Mouse (Mus musculus) neural tube, embryonic 11.5 days (tissue): ENCODE results near the gene Plxna1. TPM values are rescaled to one million over a fixed set of nuclear protein-coding genes. Genes with fewer than 3 reads are reported as not detected.

Experiments used
- ATAC-seq: fragments of 200-750 bp; cut with Nextera tagmentation; 2 replicates; pipeline ENCODE4 v1.8.0; 2017; ENCODE audit warnings: moderate number of reproducible peaks, mild to moderate bottlenecking, moderate TSS enrichment, moderate library complexity; ENCODE audit not compliant: insufficient read depth, low FRiP score, low TSS enrichment
- DNase-seq: peaks from one replicate; pipeline ENCODE4 v3.0.0-alpha.2; 2015; ENCODE audit warnings: low spot score
- H3K27ac ChIP-seq: fragments of 300-500 bp; sonication (generic); 2 replicates; pipeline ENCODE4 v1.5.1; 2014; ENCODE audit warnings: low read depth, mild to moderate bottlenecking, low read length
- H3K27me3 ChIP-seq: fragments of 300-500 bp; sonication (generic); 2 replicates; pipeline ENCODE4 v1.6.1; 2014; ENCODE audit warnings: mild to moderate bottlenecking, low read length, mixed read lengths; ENCODE audit not compliant: control insufficient read depth, insufficient read depth
- H3K36me3 ChIP-seq: fragments of 300-500 bp; sonication (generic); 2 replicates; pipeline ENCODE4 v1.6.1; 2014; ENCODE audit warnings: mild to moderate bottlenecking, low read length, moderate library complexity, mixed read lengths; ENCODE audit not compliant: control insufficient read depth, insufficient read depth
- H3K4me1 ChIP-seq: fragments of 300-500 bp; sonication (generic); 2 replicates; pipeline ENCODE4 v1.6.1; 2014; ENCODE audit warnings: low read length, mixed read lengths; ENCODE audit not compliant: control insufficient read depth, insufficient read depth
- H3K4me2 ChIP-seq: fragments of 300-500 bp; sonication (generic); 2 replicates; pipeline ENCODE4 v1.6.1; 2014; ENCODE audit warnings: low read depth, mild to moderate bottlenecking, moderate library complexity
- H3K4me3 ChIP-seq: fragments of 300-500 bp; sonication (generic); 2 replicates; pipeline ENCODE4 v1.5.1; 2014; ENCODE audit warnings: low read depth, low read length
- H3K9ac ChIP-seq: fragments of 300-500 bp; sonication (generic); 2 replicates; pipeline ENCODE4 v1.6.1; 2014; ENCODE audit warnings: mild to moderate bottlenecking, low read length
- H3K9me3 ChIP-seq: fragments of 300-500 bp; sonication (generic); 2 replicates; pipeline ENCODE4 v1.6.1; 2016; ENCODE audit warnings: low read length; ENCODE audit not compliant: control insufficient read depth
- WGBS: fragments of 180-500 bp; shearing (Covaris S2); extraction: QIAGEN DNeasy Blood & Tissue Kit; methylation state at CpG from one replicate; pipeline ENCODE4 v1.1.7; 2014; 5-methylcytosine and 5-hydroxymethylcytosine counted together
- polyA plus RNA-seq: library from polyadenylated mRNA; unstranded; fragments of >200 nt; fragmentation: Nextera tagmentation; extraction: Ambion mirVana; gene quantifications from 2 replicates; pipeline ENCODE4 v1.2.1, GENCODE M21; 2014

Plxna1 gene
- 32.8 and 38.3 TPM in 2 replicates for polyA plus RNA-seq

- Histone ChIP-seq H3K4me1 (peaks cover 24% of the 10 kb centered on the region), H3K4me2 (peak within 1 kb of the TSS; percentile 76), H3K36me3 (no peaks in the 10 kb centered on the region), H3K27ac (peak within 1 kb of the TSS; percentile 63; the same call in 1 of the 2 replicates), H3K9me3 (no peaks in the 10 kb centered on the region), H3K4me3 (peak within 1 kb of the TSS; percentile 98), H3K9ac (peak within 1 kb of the TSS; percentile 96), H3K27me3 (no peaks in the 10 kb centered on the region)
- ATAC-seq (peak; percentile 80), DNase-seq (peak; percentile 83)
- WGBS: under 1% methylated on average over 56 of the region's 110 CpGs
Measured at GRCm38 (mm10) chr6:89362281-89363106, at the start of gene Plxna1. Plxna1 (minus strand) TSS chr6:89362620.

- no peaks in the 10 kb centered on the region for H3K9me3 ChIP-seq
- no peak overlapping the region for H3K9ac ChIP-seq
- no peak for DNase-seq
- H3K4me1 ChIP-seq: no peaks in the 10 kb centered on the region
- no peaks in the 10 kb centered on the region for H3K36me3 ChIP-seq
- H3K27me3 ChIP-seq: no peaks in the 10 kb centered on the region
- ATAC-seq: no peak
- no peak overlapping the region for H3K4me3 ChIP-seq
- 86% methylated on average over 1 of the region's 1 CpGs for WGBS
- H3K4me2 ChIP-seq: no peak overlapping the region
- H3K27ac ChIP-seq: no peak overlapping the region
Measured at GRCm38 (mm10) chr6:89409041-89409440, 46.6 kb upstream of the Plxna1 start.

- H3K4me3 ChIP-seq: no peak overlapping the region
Measured at GRCm38 (mm10) chr6:89408259-89408658, 45.8 kb upstream of the Plxna1 start.

DNA sequence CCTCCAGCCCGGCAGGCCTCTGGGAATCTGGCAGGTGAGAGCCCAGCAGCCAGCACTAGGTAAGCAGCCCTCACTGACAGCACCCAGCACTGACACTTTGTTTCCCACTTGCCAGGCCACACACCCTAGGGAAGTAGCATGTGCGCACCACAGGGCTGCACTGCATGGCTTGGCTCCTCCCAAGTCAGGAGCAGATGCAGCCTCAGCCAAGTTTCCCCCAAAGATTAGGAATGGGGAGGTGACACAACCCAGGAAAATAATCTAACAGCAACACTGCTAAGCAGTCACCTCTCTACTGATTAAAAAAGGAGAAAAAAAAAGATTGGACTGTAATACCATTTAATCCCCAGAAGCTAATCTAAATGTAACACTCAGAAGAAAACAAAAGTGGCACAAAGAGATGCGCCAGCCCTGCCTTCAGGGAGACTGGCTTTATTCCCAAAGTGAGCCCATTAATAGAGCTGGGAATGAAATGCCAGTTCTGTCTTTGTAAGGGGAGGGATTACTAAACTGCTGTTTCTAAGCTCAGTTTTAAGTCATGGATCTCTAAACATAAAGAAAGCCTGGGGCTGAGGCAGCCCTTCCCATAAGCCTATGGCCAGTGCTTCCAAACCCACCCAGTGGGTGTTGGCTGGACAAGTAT is 44.9 kb upstream of the Plxna1 start:
- 87% methylated on average over 3 of the region's 3 CpGs for WGBS
- ATAC-seq (no peak), DNase-seq (no peak)
- no peaks in the 10 kb centered on the region for H3K4me1 ChIP-seq
- H3K27ac ChIP-seq: no peak overlapping the region
- no peaks in the 10 kb centered on the region for H3K27me3 ChIP-seq
- no peaks in the 10 kb centered on the region for H3K9me3 ChIP-seq
- no peak overlapping the region for H3K9ac ChIP-seq
- no peaks in the 10 kb centered on the region for H3K36me3 ChIP-seq
- H3K4me3 ChIP-seq: no peak overlapping the region
- no peak overlapping the region for H3K4me2 ChIP-seq

More at GRCm38 (mm10) chr6:89408259-89408658, 45.8 kb upstream of the Plxna1 start:
- Histone ChIP-seq H3K36me3 (no peaks in the 10 kb centered on the region), H3K4me2 (no peak overlapping the region), H3K4me1 (no peaks in the 10 kb centered on the region), H3K27ac (no peak overlapping the region), H3K9me3 (no peaks in the 10 kb centered on the region), H3K27me3 (no peaks in the 10 kb centered on the region), H3K9ac (no peak overlapping the region)
- ATAC-seq: no peak
- 83% methylated on average over 5 of the region's 5 CpGs for WGBS
- no peak for DNase-seq

DNA sequence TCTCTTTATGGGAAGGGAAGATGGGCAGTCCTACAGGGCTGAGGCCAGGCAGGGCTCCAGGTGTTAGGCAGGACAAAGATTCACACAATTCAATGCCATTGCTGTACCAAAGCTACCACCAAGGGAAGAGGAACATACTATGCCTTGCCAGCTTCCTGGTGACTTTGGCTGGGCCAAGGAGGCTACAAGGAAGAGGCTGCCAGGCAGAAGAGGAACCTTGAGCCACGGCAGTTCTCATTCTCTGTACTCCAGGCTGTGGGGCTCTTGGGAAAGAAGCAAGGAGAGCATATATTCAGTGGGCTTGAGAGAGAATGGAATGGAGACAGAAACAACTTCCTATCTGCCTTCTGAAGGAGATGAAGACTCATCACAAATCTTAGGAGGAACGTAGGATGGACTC is 42.5 kb upstream of the Plxna1 start:
- no peak overlapping the region for H3K9ac ChIP-seq
- H3K27ac ChIP-seq: no peak overlapping the region
- ATAC-seq: no peak
- H3K36me3 ChIP-seq: no peaks in the 10 kb centered on the region
- no peaks in the 10 kb centered on the region for H3K9me3 ChIP-seq
- WGBS: 90% methylated on average over 2 of the region's 2 CpGs
- no peak for DNase-seq
- H3K4me3 ChIP-seq: no peak overlapping the region
- H3K27me3 ChIP-seq: no peaks in the 10 kb centered on the region
- no peak overlapping the region for H3K4me2 ChIP-seq
- no peaks in the 10 kb centered on the region for H3K4me1 ChIP-seq

DNA sequence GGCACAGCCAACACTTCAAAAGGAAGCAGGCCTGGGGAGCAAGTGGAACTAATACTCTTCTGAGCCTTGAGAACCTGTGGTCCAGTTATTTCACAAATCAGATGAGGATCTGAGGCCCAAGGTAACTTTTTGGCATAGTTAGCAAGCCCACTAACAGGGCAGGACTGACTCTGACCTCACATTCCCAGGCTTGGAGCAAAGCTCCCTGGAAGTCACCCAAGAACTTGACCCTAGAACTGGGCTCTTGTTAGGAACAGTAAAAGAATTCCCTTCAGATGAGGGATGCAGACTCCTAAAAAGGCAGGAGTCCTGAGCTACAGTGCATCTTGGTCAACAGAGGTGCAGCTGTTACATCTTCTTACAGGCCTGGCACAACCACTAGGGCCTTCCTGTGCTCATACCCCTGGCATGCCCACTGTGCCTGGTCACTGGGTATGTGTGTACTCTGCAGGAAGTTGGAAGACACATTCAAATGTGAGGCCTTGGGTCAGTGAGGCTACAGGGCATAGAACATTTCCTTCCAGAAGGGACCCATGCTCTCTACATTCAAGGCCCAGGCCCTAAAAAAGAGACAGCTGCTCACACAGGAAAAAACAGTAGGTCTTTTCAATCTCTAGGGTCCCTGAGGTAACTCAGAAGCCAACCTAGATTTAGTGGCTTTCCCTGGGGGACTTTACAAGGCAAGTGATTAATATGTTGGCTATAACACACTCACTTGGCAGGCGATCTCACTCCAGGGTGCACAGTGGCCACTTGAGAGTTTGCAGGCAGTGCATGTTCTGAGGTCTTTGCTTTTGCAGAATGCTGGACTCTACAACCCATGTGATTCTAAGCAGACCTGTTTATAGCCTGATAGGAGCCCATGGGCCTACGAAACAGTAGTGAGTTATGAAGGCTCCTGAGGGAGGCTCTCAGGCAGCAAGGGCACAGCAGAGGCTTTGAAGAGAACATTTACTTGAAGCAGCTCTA is 41.1 kb upstream of the Plxna1 start:
- DNase-seq (no peak), ATAC-seq (no peak)
- no peak overlapping the region for H3K4me2 ChIP-seq
- WGBS: 67% methylated on average over 2 of the region's 2 CpGs
- H3K36me3 ChIP-seq: no peaks in the 10 kb centered on the region
- H3K27ac ChIP-seq: no peak overlapping the region
- no peaks in the 10 kb centered on the region for H3K27me3 ChIP-seq
- no peaks in the 10 kb centered on the region for H3K4me1 ChIP-seq
- H3K9me3 ChIP-seq: no peaks in the 10 kb centered on the region
- no peak overlapping the region for H3K9ac ChIP-seq
- no peak overlapping the region for H3K4me3 ChIP-seq

- Histone ChIP-seq H3K9ac (no peak overlapping the region), H3K9me3 (no peaks in the 10 kb centered on the region), H3K4me3 (no peak overlapping the region), H3K4me1 (no peaks in the 10 kb centered on the region), H3K4me2 (no peak overlapping the region), H3K27me3 (no peaks in the 10 kb centered on the region), H3K27ac (no peak overlapping the region), H3K36me3 (no peaks in the 10 kb centered on the region)
- no peak for ATAC-seq
- DNase-seq: no peak
- 72% methylated on average over 2 of the region's 2 CpGs for WGBS
Measured at GRCm38 (mm10) chr6:89402406-89402805, 40.0 kb upstream of the Plxna1 start.

DNA sequence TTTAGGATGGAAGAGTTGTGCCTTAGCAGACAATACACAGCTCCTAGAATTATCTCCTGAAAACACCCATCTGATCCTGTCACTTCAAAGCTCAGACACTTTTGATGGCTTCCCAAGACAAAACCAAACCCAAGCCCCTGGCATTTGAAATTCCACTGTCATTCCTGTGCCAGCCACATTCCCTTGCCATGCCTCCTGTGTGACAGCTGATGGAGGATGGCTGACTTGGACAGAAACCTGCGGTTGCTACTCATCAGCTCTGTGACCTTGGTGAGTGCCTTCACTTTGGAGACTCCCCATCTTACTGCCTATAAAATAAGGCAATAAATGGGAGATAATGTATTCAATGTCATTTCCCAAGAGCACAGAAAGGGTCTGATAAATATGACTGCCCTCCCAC is 37.1 kb upstream of the Plxna1 start:
- H3K4me1 ChIP-seq: no peaks in the 10 kb centered on the region
- no peaks in the 10 kb centered on the region for H3K27me3 ChIP-seq
- ATAC-seq (no peak), DNase-seq (no peak)
- no peaks in the 10 kb centered on the region for H3K36me3 ChIP-seq
- H3K9ac ChIP-seq: no peak overlapping the region
- H3K4me3 ChIP-seq: no peak overlapping the region
- no peak overlapping the region for H3K27ac ChIP-seq
- H3K9me3 ChIP-seq: no peaks in the 10 kb centered on the region
- no peak overlapping the region for H3K4me2 ChIP-seq
- 89% methylated on average over 1 of the region's 1 CpGs for WGBS
